Mouse (Mus musculus) MEL (cell line): ENCODE data around the gene Tsen54. TPM values are rescaled to one million over a fixed set of nuclear protein-coding genes. Genes with fewer than 3 reads are reported as not detected.

Experiments used
- DNase-seq: peaks from one replicate; pipeline ENCODE4 v3.0.0; 2011; ENCODE audit warnings: low read depth, low spot score
- H3K27ac ChIP-seq: 2 replicates; pipeline ENCODE4 v1.5.1; 2012; ENCODE audit warnings: low read depth, mild to moderate bottlenecking, control low read depth, low read length, moderate library complexity; ENCODE audit not compliant: control insufficient read depth
- H3K27me3 ChIP-seq, 2 experiments: fragments of 150-350 bp in 1 of 2; sonication (generic) in 1 of 2; 2 replicates each; pipeline ENCODE4 v1.6.1; 2012; ENCODE audit warnings: low read length in 2 of 2, mild to moderate bottlenecking in 2 of 2, improper control_type of control experiment in 1 of 2, moderate library complexity in 1 of 2; ENCODE audit not compliant: insufficient read depth in 2 of 2, control insufficient read depth in 1 of 2
- H3K36me3 ChIP-seq, 2 experiments: 2 replicates each; pipeline ENCODE4 v1.6.1; 2012 to 2014; ENCODE audit warnings: low read length in 2 of 2, improper control_type of control experiment in 1 of 2, inconsistent platforms in 1 of 2, mild to moderate bottlenecking in 1 of 2; ENCODE audit not compliant: insufficient read depth in 2 of 2, control insufficient read depth in 1 of 2
- H3K4me1 ChIP-seq, 2 experiments: fragments of 150-350 bp in 1 of 2; sonication (generic) in 1 of 2; 2 replicates each; pipeline ENCODE4 v1.6.1; 2012; ENCODE audit warnings: low read length in 2 of 2, improper control_type of control experiment in 1 of 2, mild to moderate bottlenecking in 1 of 2; ENCODE audit not compliant: insufficient read depth in 2 of 2, control insufficient read depth in 1 of 2
- H3K4me3 ChIP-seq, 2 experiments: fragments of 150-350 bp in 1 of 2; sonication (generic) in 1 of 2; 2 replicates each; pipeline ENCODE4 v1.5.1; 2012; ENCODE audit warnings: low read depth in 2 of 2, low read length in 2 of 2, mild to moderate bottlenecking in 2 of 2, moderate library complexity in 2 of 2, control low read depth in 1 of 2, improper control_type of control experiment in 1 of 2; ENCODE audit not compliant: control insufficient read depth in 1 of 2, insufficient read depth in 1 of 2
- H3K79me2 ChIP-seq: 2 replicates; pipeline ENCODE4 v1.6.1; 2012; ENCODE audit warnings: mild to moderate bottlenecking, low read length, moderate library complexity; ENCODE audit not compliant: control insufficient read depth, poor library complexity, insufficient read depth
- H3K9ac ChIP-seq: 2 replicates; pipeline ENCODE4 v1.6.1; 2012; ENCODE audit warnings: low read depth, mild to moderate bottlenecking, control low read depth, low read length, moderate library complexity; ENCODE audit not compliant: control insufficient read depth, poor library complexity, severe bottlenecking
- H3K9me3 ChIP-seq: fragments of 150-350 bp; sonication (generic); replicated peaks from 2 replicates; pipeline ENCODE4 v1.6.1; 2012; ENCODE audit warnings: mild to moderate bottlenecking, low read length, improper control_type of control experiment, moderate library complexity; ENCODE audit not compliant: insufficient read depth
- E2F4 ChIP-seq: IDR thresholded peaks from 2 replicates; pipeline ENCODE4 v1.6.1; 2011; ENCODE audit warnings: low read depth, low read length, improper control_type of control experiment, borderline replicate concordance
- ELF1 ChIP-seq: IDR thresholded peaks from 2 replicates; pipeline ENCODE4 v1.6.1; 2014; ENCODE audit warnings: low read depth, mild to moderate bottlenecking, inconsistent platforms, low read length, improper control_type of control experiment, moderate library complexity
- EP300 ChIP-seq, 2 experiments: IDR thresholded peaks; 2 replicates each; pipeline ENCODE4 v1.6.1; 2011; ENCODE audit warnings: improper control_type of control experiment in 2 of 2, low read length in 2 of 2, low read depth in 1 of 2, mild to moderate bottlenecking in 1 of 2
- HCFC1 ChIP-seq: IDR thresholded peaks from 2 replicates; pipeline ENCODE4 v1.6.1; 2012; ENCODE audit warnings: low read depth, mild to moderate bottlenecking, inconsistent platforms, low read length, improper control_type of control experiment, moderate library complexity
- KAT2A ChIP-seq: conservative IDR thresholded peaks from 2 replicates; pipeline ENCODE4 v1.6.1; 2012; ENCODE audit warnings: low read depth, low read length, improper control_type of control experiment, inconsistent platforms
- MAX ChIP-seq: IDR thresholded peaks from 2 replicates; pipeline ENCODE4 v1.6.1; 2011; ENCODE audit warnings: low read length, improper control_type of control experiment
- MEF2A ChIP-seq: IDR thresholded peaks from 2 replicates; pipeline ENCODE4 v1.6.1; 2014; ENCODE audit warnings: low read depth, mild to moderate bottlenecking, inconsistent platforms, low read length, improper control_type of control experiment; ENCODE audit not compliant: poor library complexity, insufficient replicate concordance, severe bottlenecking; ENCODE audit errors: extremely low read depth
- MYC ChIP-seq: IDR thresholded peaks from 2 replicates; pipeline ENCODE4 v1.6.1; 2011; ENCODE audit warnings: low read depth, mild to moderate bottlenecking, low read length, improper control_type of control experiment, moderate library complexity
- NELFE ChIP-seq: IDR thresholded peaks from 2 replicates; pipeline ENCODE4 v1.6.1; 2011; ENCODE audit warnings: low read depth, low read length, improper control_type of control experiment
- POLR2A ChIP-seq, 2 experiments: IDR thresholded peaks; 2 replicates each; pipeline ENCODE4 v1.6.1; 2011 to 2012; ENCODE audit warnings: low read length in 2 of 2, mild to moderate bottlenecking in 2 of 2, control low read depth in 1 of 2, improper control_type of control experiment in 1 of 2, low read depth in 1 of 2, moderate library complexity in 1 of 2; ENCODE audit not compliant: control insufficient read depth in 1 of 2, insufficient read depth in 1 of 2, poor library complexity in 1 of 2
- POLR2AphosphoS2 ChIP-seq: IDR thresholded peaks from 2 replicates; pipeline ENCODE4 v1.6.1; 2011; ENCODE audit warnings: low read length, improper control_type of control experiment
- POLR2AphosphoS5 ChIP-seq: IDR thresholded peaks from 2 replicates; pipeline ENCODE4 v1.6.1; 2012; ENCODE audit warnings: low read depth, borderline replicate concordance, mild to moderate bottlenecking, inconsistent platforms, low read length, moderate library complexity, mixed read lengths
- TBP ChIP-seq: IDR thresholded peaks from 2 replicates; pipeline ENCODE4 v1.8.0; 2011; ENCODE audit warnings: low read depth, low read length, improper control_type of control experiment
- USF1 ChIP-seq: IDR thresholded peaks from 2 replicates; pipeline ENCODE4 v1.6.1; 2014; ENCODE audit warnings: low read depth, mild to moderate bottlenecking, inconsistent platforms, low read length, improper control_type of control experiment, moderate library complexity
- USF2 ChIP-seq, 2 experiments: IDR thresholded peaks; 2 replicates each; pipeline ENCODE4 v1.6.1; 2011 to 2012; ENCODE audit warnings: improper control_type of control experiment in 2 of 2, low read length in 2 of 2, borderline replicate concordance in 1 of 2, inconsistent platforms in 1 of 2, low read depth in 1 of 2, mild to moderate bottlenecking in 1 of 2; ENCODE audit not compliant: insufficient read depth in 1 of 2
- ZC3H11A ChIP-seq: IDR thresholded peaks from 2 replicates; pipeline ENCODE4 v1.6.1; 2012; ENCODE audit warnings: low read depth, mild to moderate bottlenecking, inconsistent platforms, low read length, improper control_type of control experiment
- ZKSCAN1 ChIP-seq: IDR thresholded peaks from 2 replicates; pipeline ENCODE4 v1.6.1; 2012; ENCODE audit warnings: low read depth, mild to moderate bottlenecking, inconsistent platforms, low read length, improper control_type of control experiment, moderate library complexity
- ZNF384 ChIP-seq: IDR thresholded peaks from 2 replicates; pipeline ENCODE4 v1.6.1; 2012; ENCODE audit warnings: low read depth, mild to moderate bottlenecking, inconsistent platforms, low read length, improper control_type of control experiment
- polyA plus RNA-seq, 2 experiments: library from polyadenylated mRNA; stranded (reverse) in 1 of 2; unstranded in 1 of 2; fragments of >175 nt in 1 of 2; fragments of >200 nt in 1 of 2; gene quantifications; 2 replicates each; pipeline versions ENCODE4 v1.2.1 to v1.2.4; 2012; ENCODE audit warnings: low replicate concordance in 2 of 2, low read depth in 1 of 2; ENCODE audit not compliant: insufficient read length in 2 of 2, insufficient read depth in 1 of 2, missing spikeins in 1 of 2
- total RNA-seq: library from RNA; depleted of rRNA; stranded (reverse); fragments of 300-350 nt; gene quantifications from 2 replicates; pipeline ENCODE4 v1.2.3, GENCODE M21; 2012

Tsen54 gene
- total and polyA plus RNA-seq, 3 experiments = 55.8 to 72.0 TPM; not detected in 1

DNA sequence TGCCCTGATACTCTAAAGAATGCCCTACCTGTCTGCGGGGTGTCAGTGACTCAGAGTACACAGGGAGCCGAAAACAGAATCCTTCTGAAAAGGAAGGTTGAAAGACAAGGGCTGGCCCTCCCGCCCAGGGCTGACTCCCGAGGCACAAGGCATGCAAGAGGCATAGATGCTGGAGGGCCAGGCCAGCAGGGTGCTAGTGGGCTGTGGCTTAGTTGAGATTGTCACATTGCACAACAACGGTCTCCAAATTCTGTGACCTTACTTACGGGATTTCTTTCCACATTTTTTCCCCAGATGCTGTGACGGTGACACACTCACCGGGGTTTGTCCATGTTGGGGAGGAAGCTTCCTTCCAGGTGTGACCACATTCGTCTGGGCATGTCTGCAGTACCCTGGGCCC is 37.6 kb upstream of the Tsen54 start:
- Histone ChIP-seq H3K27ac (no peak overlapping the region), H3K9me3 (no peaks in the 10 kb centered on the region), H3K36me3 (peaks cover 0 to 9% of the 10 kb centered on the region in 2 experiments; a peak in 3 of 4 replicates), H3K27me3 (no peaks in the 10 kb centered on the region), H3K79me2 (no peaks in the 10 kb centered on the region; the same call in 1 of the 2 replicates), H3K4me3 (no peak overlapping the region), H3K9ac (no peak overlapping the region), H3K4me1 (peaks cover 11 to 14% of the 10 kb centered on the region in 2 experiments; a peak in 3 of 4 replicates)
- DNase-seq = no peak
- no peak for TF ChIP-seq USF2 (IDR thresholded peaks at IDR 0.05; ENCODE audit: borderline replicate concordance in 1 of 2, insufficient read depth in 1 of 2, low read depth in 1 of 2, low read length in 2 of 2)
- no peak for TF ChIP-seq POLR2AphosphoS5
- TF ChIP-seq TBP = no peak
- TF ChIP-seq MAX = no peak
- no peak for TF ChIP-seq HCFC1

DNA sequence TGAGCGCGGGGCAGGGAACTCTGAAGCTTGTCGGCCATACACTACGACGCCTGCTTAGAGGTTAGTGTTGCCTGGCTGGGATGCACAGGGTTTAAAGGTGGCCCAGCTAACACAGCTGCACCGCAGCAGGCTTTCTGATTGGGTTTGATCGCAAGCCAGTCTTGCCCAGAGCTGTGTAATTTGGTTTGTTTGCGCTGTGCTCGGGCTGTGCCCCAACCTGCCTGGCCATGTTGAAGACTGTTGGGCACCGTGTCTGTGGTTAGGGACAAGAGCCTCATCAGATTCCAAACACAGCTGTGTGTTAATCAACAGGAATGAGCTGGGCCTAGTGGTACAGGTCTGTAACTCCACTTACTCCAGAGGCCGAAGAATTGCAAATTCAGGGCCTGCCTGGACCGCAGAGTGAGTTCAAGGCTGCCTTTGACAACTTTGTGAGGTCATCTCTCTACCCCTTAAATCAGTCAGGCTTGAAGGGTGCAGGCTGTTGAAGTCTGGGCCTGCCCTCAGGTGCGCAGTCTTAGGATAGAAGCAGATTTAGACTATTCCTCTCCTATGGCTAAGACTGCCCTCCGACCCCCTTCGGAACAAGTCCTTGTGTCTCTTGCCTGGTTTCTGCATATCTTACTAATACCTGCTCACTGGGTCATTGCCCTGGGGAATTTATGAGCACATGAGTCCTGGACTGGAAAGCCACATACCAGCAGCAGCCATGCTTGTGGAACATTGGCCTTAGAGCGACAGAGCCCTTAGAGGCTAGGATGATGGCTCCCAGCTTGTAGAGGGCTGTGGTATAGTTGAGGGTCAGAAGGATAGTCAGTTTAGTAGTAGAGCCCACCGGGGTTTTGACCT is 36.8 kb upstream of the Tsen54 start:
- no peaks in the 10 kb centered on the region for H3K27me3 ChIP-seq
- no peaks in the 10 kb centered on the region for H3K9me3 ChIP-seq
- peaks cover 11 to 14% of the 10 kb centered on the region in 2 experiments; a peak in 3 of 4 replicates for H3K4me1 ChIP-seq
- no peaks in the 10 kb centered on the region; the same call in 1 of the 2 replicates for H3K79me2 ChIP-seq
- no peak overlapping the region for H3K27ac ChIP-seq
- H3K9ac ChIP-seq = no peak overlapping the region
- TF ChIP-seq NELFE (no peak), ZKSCAN1 (no peak), USF1 (no peak), ZC3H11A (no peak), ZNF384 (no peak), EP300 (IDR thresholded peaks at IDR 0.05; ENCODE audit: low read depth in 1 of 2, low read length in 2 of 2) (no peak), POLR2A (IDR thresholded peaks at IDR 0.05; ENCODE audit: control insufficient read depth in 1 of 2, insufficient read depth in 1 of 2, low read depth in 1 of 2, low read length in 2 of 2, poor library complexity in 1 of 2) (no peak), E2F4 (no peak), ELF1 (no peak), KAT2A (no peak), POLR2AphosphoS2 (no peak), POLR2AphosphoS5 (no peak), MEF2A (no peak), MYC (no peak)
- H3K4me3 ChIP-seq = no peak overlapping the region
- peaks cover 0 to 9% of the 10 kb centered on the region in 2 experiments; a peak in 3 of 4 replicates for H3K36me3 ChIP-seq
- no peak for DNase-seq
